Mouse (Mus musculus): ENCODE measurements around the gene Hhatl. TPM values are rescaled to one million over a fixed set of nuclear protein-coding genes. Genes with fewer than 3 reads are reported as not detected.

Hhatl gene
- total RNA-seq, 2 experiments from 2014 or later = 164 to 169 TPM

DNA sequence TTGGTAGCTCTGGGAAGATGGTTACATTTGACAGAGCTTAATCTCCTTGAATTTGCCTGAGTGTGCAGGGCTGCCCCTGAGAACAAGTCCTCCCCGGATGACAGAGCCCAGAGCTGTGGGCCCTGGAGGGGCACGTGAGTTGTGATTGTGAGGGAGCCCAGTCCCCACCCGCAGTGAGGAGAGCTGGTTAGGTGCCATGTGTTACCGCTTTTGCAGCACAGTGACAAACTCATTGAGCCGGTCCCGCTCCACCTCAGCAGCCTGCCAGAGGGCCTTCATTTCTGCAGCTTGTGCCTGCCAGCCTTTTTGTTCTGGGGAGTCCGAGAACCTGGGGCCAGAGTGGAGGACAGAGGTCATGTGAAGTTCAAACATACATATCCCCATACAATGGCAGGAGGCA is 15.6 kb upstream of the Hhatl start:
- no peak for DNase-seq (ENCODE audit: low spot score in 2 of 2)

DNA sequence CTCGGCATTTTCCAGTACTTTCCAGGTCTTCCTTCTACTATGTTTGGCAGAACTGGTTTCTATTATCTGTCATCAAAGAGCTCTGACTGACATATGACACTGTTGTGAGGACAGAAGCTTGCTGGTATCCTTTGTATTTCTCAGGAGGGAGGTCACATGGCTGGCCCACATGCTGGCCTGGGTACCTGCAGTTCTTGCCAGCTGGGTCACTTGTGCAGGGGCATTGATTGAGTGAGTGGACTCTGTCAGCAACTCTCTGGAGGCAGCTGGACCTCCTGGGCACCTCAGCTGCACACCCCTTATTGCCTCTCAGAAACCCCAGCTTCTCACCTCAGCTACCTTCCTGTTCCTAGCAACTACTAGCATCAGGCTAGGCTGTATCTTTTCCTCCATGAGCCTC is 15.2 kb upstream of the Hhatl start:
- DNase-seq (ENCODE audit: low spot score in 2 of 2) = no peak

DNA sequence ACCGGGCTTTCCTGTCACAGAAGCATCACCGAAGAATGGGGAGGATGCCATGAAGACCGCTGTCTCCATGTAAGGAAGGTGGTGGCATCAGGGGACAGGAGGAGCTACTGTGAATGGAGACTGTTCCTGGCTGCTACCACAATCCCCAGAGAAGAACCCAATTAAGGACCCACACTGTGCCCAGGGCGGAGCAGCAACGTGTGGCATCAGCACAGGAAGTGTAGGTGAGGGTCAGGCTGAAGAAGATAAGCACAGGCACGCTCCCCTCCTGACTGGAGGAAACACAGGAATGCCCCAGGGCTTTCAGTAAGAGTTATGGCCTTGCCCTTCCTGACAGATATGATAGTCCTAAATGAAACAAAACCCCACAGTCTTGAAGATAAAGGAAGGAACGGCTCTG is 10.4 kb upstream of the Hhatl start:
- DNase-seq (ENCODE audit: low spot score in 2 of 2) = no peak

DNA sequence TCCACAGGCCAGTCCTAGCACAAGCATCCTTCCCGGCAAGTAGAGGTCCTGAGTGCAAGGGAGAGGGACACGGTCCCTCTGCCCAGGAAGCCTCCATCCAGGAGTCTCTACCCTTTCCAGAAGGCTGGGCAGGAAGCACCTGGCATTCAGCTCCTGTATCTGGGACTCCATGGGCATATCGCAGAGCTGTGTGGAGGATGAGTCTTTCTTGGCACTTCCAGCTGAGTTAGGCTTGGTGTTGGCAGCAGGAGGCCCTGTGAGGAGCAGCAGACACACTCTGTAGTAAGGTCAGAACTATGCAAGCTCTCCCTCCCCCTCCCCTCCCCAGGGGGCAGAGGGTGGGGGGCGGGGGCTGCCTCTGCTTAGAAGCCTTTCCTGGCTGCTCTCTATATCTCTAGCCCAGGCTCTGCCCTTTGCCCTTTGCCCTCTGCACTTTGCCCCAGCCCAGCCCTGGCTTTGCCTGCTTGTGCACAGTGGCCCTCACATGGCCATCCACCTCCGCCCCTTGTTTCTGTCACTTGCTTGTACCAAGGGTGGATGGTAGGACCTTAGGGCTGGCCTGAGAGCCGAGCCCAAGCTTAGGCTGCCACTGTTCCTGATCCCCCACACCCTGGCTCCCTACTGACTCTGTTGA is 6.7 kb upstream of the Hhatl start:
- no peak for DNase-seq (ENCODE audit: low spot score in 2 of 2)

DNA sequence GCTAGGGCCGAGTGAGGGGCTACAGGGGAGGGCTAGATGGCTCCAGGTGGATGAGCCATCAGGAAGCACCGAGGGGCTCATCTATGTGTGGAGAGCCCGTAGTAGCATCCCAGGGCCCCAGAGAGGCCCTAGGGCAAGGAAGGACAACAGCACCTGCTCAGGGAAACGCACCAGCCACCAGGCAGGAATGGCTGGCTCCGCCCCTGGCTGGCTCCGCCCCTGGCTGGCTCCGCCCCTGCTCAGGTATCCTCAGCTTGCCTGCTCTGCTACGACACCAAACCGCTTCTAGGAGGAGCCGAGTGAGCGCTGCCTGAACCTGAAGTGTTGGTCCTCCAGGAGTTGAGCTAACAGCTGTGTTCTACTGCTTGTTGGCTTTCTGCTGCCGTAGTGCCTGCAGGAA is 5.4 kb upstream of the Hhatl start:
- DNase-seq (ENCODE audit: low spot score in 2 of 2) = no peak

DNA sequence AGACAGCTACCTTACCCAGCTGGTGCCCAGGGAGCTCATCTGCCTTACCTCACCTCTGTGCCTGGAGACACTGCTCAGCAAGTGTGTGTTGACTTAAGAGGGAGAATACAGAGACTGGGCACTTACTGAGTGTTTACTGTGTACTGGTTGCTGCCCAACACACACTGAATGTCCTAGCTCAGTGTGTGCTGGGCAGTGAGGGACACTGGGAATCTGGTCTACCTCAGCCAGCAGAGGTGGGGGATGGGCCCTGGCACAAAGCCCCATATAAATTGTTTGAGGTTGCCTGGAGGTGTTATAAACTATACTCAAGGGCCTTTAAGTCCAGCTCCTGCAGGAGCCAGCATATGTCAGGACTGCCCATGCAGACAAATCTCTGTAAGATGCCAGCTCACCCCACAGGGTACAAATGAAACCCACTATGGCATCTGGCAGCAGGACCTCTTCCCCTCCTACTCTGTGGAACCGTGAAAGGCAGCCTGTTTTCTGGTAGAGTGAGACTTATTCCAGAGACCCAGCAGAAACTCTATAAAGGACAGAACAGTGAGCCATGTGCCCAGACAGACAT is 2.7 kb upstream of the Hhatl start:
- no peak for DNase-seq (ENCODE audit: low spot score in 2 of 2)

DNA sequence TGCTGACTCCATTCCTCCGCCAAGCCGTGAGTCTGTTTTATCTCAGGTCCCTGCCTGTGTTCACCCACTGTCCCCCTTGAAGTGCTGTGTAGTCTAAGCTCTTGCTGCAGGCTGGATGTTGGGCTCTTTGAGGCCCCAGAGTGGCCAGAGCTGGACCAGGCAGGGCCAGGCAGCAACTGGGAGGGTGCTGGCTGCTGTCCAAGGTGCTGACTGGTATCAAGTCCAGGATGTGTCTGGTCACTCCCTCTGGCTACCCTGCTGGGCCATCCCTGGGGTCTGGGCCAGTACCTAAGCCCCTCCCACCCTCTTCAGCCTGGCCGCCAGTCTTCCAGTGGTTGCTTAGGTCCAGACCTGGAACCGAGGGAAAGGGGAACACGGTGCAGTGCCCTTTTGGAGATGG is 1.1 kb downstream of the Hhatl start:
- DNase-seq (ENCODE audit: low spot score in 2 of 2) = peak; percentile 69 to 84

DNA sequence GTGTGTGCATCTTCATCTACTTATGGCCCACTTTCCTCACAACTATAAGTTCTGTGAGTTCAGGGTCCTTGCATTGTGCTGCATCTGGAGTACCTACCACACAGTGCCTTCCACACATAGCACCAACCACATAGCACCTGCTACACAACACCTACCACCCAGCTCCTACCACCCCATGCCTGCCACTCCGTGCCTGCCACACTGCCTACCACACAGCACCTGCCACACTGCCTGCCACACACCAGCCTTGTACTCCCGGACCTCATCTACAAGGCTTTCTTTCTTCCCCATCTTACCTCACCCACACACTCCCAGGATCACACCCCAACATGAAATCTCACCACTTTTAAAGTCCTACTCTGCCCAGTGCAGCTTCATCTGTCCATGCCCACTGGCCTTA is 5.9 kb downstream of the Hhatl start:
- DNase-seq (ENCODE audit: low spot score in 2 of 2) = no peak

DNA sequence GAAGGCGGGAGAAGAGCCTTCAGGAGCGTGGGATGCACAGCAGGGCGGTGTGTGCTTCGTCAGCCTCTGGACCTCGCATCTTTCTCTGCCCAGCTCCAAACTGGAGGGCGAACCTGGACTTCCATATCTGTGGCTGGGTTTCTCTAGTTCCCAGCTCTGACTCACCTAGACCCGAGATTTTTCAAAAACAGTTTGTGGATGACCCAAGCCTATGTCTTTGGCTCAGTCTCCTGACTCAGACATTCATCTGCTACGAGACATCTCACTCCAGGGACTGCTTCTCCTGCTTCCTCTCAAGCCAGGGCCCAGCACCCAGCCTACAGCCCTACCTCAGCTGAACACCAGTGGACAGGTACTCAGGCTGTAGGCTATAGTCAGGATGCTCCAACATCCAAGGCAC is 7.0 kb downstream of the Hhatl start:
- no peak for DNase-seq (ENCODE audit: low spot score in 2 of 2)

DNA sequence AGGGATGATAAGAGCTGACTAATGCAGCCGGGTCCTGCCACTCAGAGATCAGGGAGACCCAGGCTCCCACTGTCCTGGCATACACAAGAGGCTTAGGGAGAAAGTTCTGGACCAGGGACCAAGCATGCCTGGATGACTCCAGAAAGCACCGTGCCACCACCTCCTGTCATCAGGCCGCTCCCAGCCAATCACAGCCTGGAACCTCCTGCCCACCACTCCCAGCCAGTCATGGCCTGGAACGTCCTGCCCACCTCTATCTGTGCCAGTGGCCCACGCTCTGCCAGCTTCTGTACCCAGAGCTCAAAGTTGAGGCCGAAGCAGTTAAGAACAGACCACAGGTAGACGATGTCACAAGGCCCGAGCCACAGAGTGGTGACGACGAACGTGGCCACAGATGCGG is 7.5 kb downstream of the Hhatl start:
- no peak for DNase-seq (ENCODE audit: low spot score in 2 of 2)

DNA sequence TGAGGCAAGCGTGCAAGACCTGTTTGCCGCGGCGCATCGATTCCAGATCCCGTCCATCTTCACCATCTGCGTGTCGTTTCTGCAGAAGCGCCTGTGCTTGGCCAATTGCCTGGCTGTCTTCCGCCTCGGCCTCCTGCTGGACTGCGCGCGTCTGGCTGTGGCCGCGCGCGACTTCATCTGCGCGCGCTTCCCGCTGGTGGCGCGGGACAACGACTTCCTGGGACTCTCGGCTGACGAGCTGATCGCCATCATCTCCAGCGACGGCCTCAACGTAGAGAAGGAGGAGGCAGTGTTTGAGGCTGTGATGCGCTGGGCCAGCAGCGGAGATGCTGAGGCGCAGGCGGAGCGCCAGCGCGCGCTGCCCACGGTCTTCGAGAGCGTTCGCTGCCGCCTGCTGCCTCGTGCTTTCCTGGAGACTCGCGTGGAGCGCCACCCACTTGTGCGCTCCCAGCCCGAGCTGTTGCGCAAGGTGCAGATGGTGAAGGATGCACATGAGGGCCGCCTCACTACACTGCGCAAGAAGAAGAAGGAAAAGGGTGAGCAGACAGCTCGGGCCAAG is 14.2 kb downstream of the Hhatl start:
- peak in 1 of 2 experiments; percentile 71 for DNase-seq (ENCODE audit: low spot score in 2 of 2)

DNA sequence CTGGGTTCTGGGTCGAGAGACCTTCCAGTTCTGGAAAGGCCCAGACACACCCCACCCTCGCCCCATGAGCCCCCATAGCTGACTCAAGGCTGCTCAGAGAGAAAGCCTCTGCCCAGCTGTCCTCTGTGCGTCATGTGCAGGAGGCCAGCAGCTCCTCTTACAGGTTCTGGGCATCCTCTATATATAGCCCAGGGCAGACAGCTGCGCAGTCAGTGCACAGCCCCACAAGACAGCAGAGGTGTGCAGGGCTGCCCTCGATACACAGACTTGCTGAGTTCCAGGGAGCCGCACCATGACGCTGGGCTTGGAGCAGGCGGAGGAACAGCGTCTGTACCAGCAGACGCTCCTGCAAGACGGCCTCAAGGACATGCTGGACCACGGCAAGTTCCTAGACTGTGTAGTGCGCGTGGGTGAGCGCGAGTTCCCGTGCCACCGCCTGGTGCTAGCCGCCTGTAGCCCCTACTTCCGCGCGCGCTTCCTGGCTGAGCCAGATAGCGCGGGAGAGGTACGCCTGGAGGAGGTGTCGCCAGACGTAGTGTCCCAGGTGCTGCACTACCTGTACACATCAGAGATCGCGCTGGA is 14.7 kb downstream of the Hhatl start, which contains the start of gene Klhl40:
Gene Klhl40 (plus strand): TSS at position 124 of the 582 bp plus-strand sequence.
- no peak for DNase-seq (ENCODE audit: low spot score in 2 of 2)

DNA sequence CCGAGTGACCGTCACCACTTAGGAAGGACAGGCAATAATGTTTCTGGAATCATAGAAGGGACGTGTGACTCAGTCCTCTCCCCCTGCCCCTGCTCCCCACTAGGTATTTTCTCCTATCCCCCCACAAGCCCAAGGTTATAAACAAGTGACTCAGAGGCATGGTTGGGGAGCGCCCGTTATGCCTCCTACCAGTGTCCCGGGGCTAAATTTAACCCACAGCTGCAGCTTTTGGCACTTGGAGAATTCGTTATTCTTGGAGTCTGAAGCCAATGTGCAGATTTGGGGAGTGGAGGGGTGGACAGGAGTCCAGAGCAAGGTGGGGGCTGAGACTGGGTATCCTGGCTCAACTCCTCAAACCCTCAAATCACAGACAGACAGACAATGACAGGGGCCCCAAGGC is 15.8 kb downstream of the Hhatl start:
- DNase-seq (ENCODE audit: low spot score in 2 of 2) = no peak

DNA sequence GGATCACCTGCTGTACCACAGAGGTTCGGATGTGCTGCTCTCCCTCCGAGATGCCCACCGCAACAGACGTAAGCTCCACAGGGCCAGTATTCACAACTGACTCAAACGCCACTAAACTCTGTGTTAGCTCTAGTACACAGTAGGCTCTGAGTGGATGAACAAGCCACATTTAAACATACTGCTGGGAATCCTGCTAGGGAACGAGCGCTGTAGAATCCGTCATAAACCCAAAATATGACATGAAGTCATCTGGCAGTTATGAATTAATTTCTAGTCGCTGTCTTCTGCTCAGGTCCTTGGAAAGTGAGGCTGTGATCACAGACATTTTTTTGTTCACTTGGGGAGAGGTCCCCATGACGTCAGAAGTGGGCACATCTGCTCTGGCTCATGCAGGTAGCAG is 16.4 kb downstream of the Hhatl start:
- DNase-seq (ENCODE audit: low spot score in 2 of 2) = no peak

DNA sequence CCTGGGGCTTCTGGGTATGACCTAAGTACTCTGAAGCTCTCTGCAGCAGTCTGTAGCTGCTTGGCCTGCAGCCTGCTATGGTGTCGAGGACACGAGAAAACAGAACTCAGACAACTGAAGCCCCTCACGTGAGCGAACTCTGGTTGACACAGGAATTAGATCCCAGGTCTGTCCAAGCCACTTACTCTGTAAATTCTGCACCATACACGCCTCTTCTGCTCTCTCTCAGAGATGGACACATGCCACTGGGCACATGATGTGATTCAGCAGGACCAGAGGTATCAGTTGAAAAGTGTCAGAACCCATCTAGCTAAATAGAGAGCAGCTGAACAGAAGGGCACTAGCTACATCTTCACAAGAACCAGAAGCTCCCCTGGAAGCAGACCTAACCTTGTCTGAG is 19.9 kb downstream of the Hhatl start:
- no peak for DNase-seq (ENCODE audit: low spot score in 2 of 2)

DNA sequence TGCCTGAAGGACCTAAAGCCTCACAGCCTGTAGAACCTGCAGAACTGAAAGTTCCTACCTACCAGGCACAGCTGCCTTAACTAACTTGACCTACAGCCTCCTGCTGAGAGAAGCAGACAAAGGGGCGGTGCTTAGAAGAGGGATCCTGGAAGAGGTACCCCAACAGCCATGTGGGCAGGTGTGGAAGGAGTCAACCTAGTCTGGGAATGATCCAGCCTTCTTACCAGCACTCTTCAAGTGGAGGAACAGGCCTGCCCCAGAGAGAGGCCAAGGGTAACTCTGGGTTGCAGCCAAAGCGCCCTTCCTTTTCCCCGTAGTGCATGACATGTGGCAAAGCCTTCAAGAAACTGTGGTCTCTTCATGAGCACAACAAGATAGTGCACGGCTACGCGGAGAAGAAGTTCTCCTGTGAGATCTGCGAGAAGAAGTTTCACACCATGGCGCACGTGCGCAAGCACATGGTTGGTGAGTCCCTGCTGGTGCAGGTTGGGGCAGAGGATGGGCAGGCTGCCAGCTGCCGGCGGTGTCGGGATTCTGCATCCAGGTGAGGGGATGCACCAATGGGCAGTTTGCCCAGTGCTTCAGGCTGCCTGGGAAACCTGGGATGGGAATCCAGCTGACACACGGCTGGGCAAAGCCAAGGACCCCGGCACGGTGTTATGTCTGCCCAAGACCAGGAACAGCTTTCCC is 27.0 kb downstream of the Hhatl start:
- DNase-seq (ENCODE audit: low spot score in 2 of 2) = no peak

DNA sequence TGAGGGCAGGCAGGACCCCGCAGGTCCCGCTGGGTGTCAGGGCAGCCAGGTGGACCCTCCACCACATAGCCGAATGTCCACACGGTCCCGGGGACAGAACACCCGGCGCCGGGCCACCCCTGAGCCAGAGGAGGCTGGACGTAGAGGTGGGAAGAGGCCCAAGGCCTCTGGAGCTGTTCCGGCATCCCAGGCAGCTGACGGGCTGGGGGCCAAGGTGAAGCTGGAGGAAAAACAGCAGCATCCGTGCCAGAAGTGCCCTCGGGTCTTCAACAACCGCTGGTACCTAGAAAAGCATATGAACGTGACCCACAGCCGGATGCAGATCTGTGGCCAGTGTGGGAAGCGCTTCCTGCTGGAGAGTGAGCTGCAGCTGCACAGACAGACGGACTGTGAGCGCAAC is 28.6 kb downstream of the Hhatl start:
- DNase-seq (ENCODE audit: low spot score in 2 of 2) = peak in 1 of 2 experiments; percentile 72

DNA sequence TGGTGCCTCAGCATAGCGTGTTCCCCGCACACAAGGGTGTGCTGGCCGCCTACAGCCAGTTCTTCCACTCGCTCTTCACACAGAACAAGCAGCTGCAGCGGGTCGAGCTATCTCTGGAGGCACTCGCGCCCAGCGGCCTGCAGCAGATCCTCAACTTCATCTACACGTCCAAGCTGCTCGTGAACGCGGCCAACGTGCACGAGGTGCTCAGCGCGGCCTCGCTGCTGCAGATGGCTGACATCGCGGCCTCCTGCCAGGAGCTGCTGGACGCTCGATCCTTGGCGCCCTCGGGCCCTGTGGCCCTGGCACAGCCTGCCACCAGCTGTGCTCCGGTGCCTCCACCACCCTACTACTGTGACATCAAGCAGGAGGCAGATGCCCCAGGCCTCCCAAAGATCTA is 29.5 kb downstream of the Hhatl start:
- DNase-seq (ENCODE audit: low spot score in 2 of 2) = peak; percentile 50 to 53

DNA sequence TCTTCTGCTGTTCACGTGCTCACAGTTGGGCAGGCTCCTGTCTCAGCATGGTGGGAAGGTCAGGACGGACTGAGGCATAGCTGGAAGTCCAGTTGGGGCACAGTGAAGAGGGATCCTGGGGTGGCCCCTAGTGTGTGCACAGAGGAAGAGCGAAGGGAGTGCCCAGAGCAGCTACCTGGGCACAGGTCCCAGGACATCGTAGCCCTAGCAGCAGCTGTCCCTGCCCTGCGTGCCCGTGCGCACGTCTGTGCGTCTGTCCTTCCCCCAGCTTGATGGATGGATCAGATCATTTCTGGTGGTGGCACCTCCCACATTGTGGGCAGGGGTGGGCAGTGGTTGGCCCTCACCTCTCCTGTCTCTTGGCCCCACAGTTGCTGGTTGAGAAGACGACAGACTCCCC is 30.1 kb downstream of the Hhatl start:
- DNase-seq (ENCODE audit: low spot score in 2 of 2) = peak in 1 of 2 experiments; percentile 27

DNA sequence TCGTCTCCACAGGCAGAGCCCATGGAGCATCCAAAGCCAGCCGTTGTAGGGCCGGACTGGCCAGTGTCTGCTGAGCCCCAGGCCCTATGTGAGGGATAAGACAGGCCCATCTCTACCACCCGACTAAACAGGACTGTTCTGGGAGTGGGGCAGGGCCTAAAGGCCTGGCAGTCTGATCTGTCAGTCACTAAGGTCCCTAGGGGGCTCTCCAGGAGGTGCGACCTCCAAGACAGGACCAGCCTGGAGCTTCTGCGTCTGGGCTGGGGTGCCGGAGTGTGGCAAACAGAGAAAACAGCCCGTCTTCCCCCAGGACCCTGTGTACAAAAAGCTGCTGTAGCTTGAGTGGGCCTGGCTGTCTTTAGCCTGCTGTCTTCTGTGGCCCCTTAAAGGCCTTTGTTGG is 30.5 kb downstream of the Hhatl start:
- DNase-seq (ENCODE audit: low spot score in 2 of 2) = peak in 1 of 2 experiments; percentile 16

DNA sequence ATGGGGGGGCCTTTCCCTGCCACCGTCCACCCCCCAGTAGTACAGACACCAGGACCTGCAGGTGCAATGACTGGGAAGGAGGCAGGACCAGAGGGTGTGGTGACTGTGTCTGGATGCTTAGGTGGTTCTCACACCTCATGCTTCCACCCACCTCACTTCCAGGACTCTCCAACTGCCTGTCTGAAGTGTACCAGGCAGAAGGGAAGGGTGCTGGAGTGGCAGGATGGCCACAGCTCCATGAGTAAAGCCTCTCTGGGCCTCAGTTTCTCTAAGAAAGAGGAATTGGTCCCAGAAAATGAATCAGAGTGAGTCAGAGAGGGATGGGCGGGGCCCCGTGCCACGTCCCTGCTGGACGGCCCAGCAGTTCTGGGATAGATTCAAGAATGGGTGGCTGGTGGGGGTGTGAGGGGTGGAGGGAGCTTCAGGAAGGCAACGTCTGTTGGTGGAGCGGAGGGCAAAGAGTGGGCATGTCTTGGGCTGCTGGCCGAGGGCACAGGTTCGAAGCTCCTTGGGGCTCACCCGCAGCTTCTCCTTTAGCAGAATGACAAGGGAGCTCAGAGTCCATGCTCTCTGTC is 31.1 kb downstream of the Hhatl start:
- peak in 1 of 2 experiments; percentile 26 for DNase-seq (ENCODE audit: low spot score in 2 of 2)

Measured in gastrocnemius, postnatal 4 days (tissue).